Mouse (Mus musculus) neural tube, embryonic 11.5 days (tissue): Measurements from ENCODE around the gene Gale. TPM values are rescaled to one million over a fixed set of nuclear protein-coding genes. Genes with fewer than 3 reads are reported as not detected.

Source experiments
- ATAC-seq: fragments of 200-750 bp; cut with Nextera tagmentation; 2 replicates; pipeline ENCODE4 v1.8.0; 2017; ENCODE audit warnings: moderate number of reproducible peaks, mild to moderate bottlenecking, moderate TSS enrichment, moderate library complexity; ENCODE audit not compliant: insufficient read depth, low FRiP score, low TSS enrichment
- DNase-seq: peaks from one replicate; pipeline ENCODE4 v3.0.0-alpha.2; 2015; ENCODE audit warnings: low spot score
- H3K27ac ChIP-seq: fragments of 300-500 bp; sonication (generic); 2 replicates; pipeline ENCODE4 v1.5.1; 2014; ENCODE audit warnings: low read depth, mild to moderate bottlenecking, low read length
- H3K27me3 ChIP-seq: fragments of 300-500 bp; sonication (generic); 2 replicates; pipeline ENCODE4 v1.6.1; 2014; ENCODE audit warnings: mild to moderate bottlenecking, low read length, mixed read lengths; ENCODE audit not compliant: control insufficient read depth, insufficient read depth
- H3K36me3 ChIP-seq: fragments of 300-500 bp; sonication (generic); 2 replicates; pipeline ENCODE4 v1.6.1; 2014; ENCODE audit warnings: mild to moderate bottlenecking, low read length, moderate library complexity, mixed read lengths; ENCODE audit not compliant: control insufficient read depth, insufficient read depth
- H3K4me1 ChIP-seq: fragments of 300-500 bp; sonication (generic); 2 replicates; pipeline ENCODE4 v1.6.1; 2014; ENCODE audit warnings: low read length, mixed read lengths; ENCODE audit not compliant: control insufficient read depth, insufficient read depth
- H3K4me2 ChIP-seq: fragments of 300-500 bp; sonication (generic); 2 replicates; pipeline ENCODE4 v1.6.1; 2014; ENCODE audit warnings: low read depth, mild to moderate bottlenecking, moderate library complexity
- H3K4me3 ChIP-seq: fragments of 300-500 bp; sonication (generic); 2 replicates; pipeline ENCODE4 v1.5.1; 2014; ENCODE audit warnings: low read depth, low read length
- H3K9ac ChIP-seq: fragments of 300-500 bp; sonication (generic); 2 replicates; pipeline ENCODE4 v1.6.1; 2014; ENCODE audit warnings: mild to moderate bottlenecking, low read length
- H3K9me3 ChIP-seq: fragments of 300-500 bp; sonication (generic); 2 replicates; pipeline ENCODE4 v1.6.1; 2016; ENCODE audit warnings: low read length; ENCODE audit not compliant: control insufficient read depth
- WGBS: fragments of 180-500 bp; shearing (Covaris S2); extraction: QIAGEN DNeasy Blood & Tissue Kit; methylation state at CpG from one replicate; pipeline ENCODE4 v1.1.7; 2014; 5-methylcytosine and 5-hydroxymethylcytosine counted together
- polyA plus RNA-seq: library from polyadenylated mRNA; unstranded; fragments of >200 nt; fragmentation: Nextera tagmentation; extraction: Ambion mirVana; gene quantifications from 2 replicates; pipeline ENCODE4 v1.2.1, GENCODE M21; 2014

Gale gene
- polyA plus RNA-seq, 1 experiment from 2014 or later: 36.4 TPM

- DNase-seq (no peak), ATAC-seq (no peak)
- Histone ChIP-seq H3K9me3 (no peaks in the 10 kb centered on the region), H3K27me3 (no peaks in the 10 kb centered on the region), H3K36me3 (no peaks in the 10 kb centered on the region; the same call in 1 of the 2 replicates), H3K4me3 (no peak overlapping the region), H3K27ac (no peak overlapping the region), H3K4me2 (no peak overlapping the region), H3K4me1 (peaks cover 8% of the 10 kb centered on the region; the same call in 1 of the 2 replicates), H3K9ac (no peak overlapping the region)
- 89% methylated on average over 5 of the region's 5 CpGs for WGBS
Observed at GRCm38 (mm10) chr4:135925341-135925740, 38.2 kb upstream of the Gale start.

DNA sequence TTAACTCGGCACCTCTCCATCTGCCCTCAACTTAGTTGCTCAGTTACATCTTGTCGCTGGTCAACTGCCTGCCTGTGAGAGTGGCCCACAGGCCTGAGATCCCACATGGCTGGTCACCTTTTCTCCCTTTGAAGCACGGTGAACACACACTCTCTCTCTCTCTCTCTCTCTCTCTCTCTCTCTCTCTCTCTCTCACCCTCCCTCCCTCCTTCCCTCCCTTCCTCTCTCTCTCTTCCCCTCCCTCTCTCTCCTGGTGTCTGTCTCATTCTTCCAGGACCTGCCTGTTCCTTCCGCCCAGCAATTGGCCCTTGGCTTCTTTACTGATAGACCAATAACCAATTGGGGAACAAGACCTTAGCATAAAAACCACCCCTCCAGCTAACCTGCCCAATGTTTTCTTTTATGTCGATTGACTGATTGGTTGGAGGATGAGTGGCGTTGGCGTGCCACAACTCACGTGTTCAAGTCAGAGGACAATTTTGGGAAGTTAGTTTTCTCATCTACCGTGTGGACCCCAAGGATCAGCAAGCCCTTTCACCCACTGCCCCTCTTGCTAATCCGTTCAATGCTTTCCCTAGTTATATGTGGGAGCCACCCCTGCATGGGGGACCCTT lies 37.2 kb upstream of the Gale start:
- H3K27me3 ChIP-seq: no peaks in the 10 kb centered on the region
- H3K4me1 ChIP-seq: peaks cover 7% of the 10 kb centered on the region; the same call in 1 of the 2 replicates
- DNase-seq (no peak), ATAC-seq (no peak)
- 91% methylated on average over 10 of the region's 10 CpGs for WGBS
- no peak overlapping the region for H3K9ac ChIP-seq
- H3K4me3 ChIP-seq: no peak overlapping the region
- H3K9me3 ChIP-seq: no peaks in the 10 kb centered on the region
- no peak overlapping the region for H3K4me2 ChIP-seq
- H3K36me3 ChIP-seq: no peaks in the 10 kb centered on the region; the same call in 1 of the 2 replicates
- no peak overlapping the region for H3K27ac ChIP-seq

GRCm38 (mm10) chr4:135926861-135927260 lies 36.7 kb upstream of the Gale start:
- no peaks in the 10 kb centered on the region; the same call in 1 of the 2 replicates for H3K36me3 ChIP-seq
- WGBS: 93% methylated on average over 3 of the region's 3 CpGs

GRCm38 (mm10) chr4:135928376-135928775 lies 35.2 kb upstream of the Gale start:
- no peaks in the 10 kb centered on the region for H3K9me3 ChIP-seq
- H3K4me1 ChIP-seq: no peaks in the 10 kb centered on the region
- 83% methylated on average over 9 of the region's 9 CpGs for WGBS
- ATAC-seq (no peak), DNase-seq (no peak)
- H3K4me2 ChIP-seq: no peak overlapping the region
- H3K36me3 ChIP-seq: peaks cover 2% of the 10 kb centered on the region; the same call in 1 of the 2 replicates
- H3K9ac ChIP-seq: no peak overlapping the region
- H3K4me3 ChIP-seq: no peak overlapping the region
- no peaks in the 10 kb centered on the region for H3K27me3 ChIP-seq
- H3K27ac ChIP-seq: no peak overlapping the region

More at GRCm38 (mm10) chr4:135926861-135927260, 36.7 kb upstream of the Gale start:
- Histone ChIP-seq H3K9ac (no peak overlapping the region), H3K27me3 (no peaks in the 10 kb centered on the region), H3K4me3 (no peak overlapping the region), H3K9me3 (no peaks in the 10 kb centered on the region), H3K4me2 (no peak overlapping the region), H3K4me1 (peaks cover 2% of the 10 kb centered on the region; the same call in 1 of the 2 replicates), H3K27ac (no peak overlapping the region)
- ATAC-seq: no peak
- no peak for DNase-seq

GRCm38 (mm10) chr4:135929405-135929804 lies 34.1 kb upstream of the Gale start:
- no peak for DNase-seq
- Histone ChIP-seq H3K9me3 (no peaks in the 10 kb centered on the region), H3K9ac (no peak overlapping the region), H3K27ac (no peak overlapping the region), H3K4me1 (no peaks in the 10 kb centered on the region), H3K27me3 (no peaks in the 10 kb centered on the region), H3K36me3 (peaks cover 2% of the 10 kb centered on the region; the same call in 1 of the 2 replicates), H3K4me3 (no peak overlapping the region), H3K4me2 (no peak overlapping the region)
- no peak for ATAC-seq
- 87% methylated on average over 5 of the region's 5 CpGs for WGBS

GRCm38 (mm10) chr4:135929828-135930227 lies 33.7 kb upstream of the Gale start:
- H3K9ac ChIP-seq: no peak overlapping the region
- DNase-seq: no peak

DNA sequence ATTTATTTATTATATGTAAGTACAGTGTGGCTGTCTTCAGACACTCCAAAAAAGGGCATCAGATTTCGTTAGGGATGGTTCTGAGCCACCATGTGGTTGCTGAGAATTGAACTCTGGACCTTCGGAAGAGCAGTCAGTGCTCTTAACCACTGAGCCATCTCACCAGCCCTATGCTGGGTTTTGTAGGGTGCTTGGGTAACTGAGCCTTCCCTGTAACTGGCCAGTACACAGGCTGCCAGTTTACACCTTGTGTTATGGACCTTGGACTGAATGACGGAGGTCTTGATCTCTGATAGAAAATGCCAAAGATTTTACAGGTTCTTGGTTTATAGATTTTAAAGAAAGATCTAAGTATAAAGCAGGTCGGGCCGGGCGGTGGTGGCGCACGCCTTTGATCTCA lies 33.3 kb upstream of the Gale start:
- H3K27me3 ChIP-seq: no peaks in the 10 kb centered on the region
- no peak for ATAC-seq
- H3K4me1 ChIP-seq: no peaks in the 10 kb centered on the region
- H3K27ac ChIP-seq: no peak overlapping the region
- no peaks in the 10 kb centered on the region for H3K9me3 ChIP-seq
- no peak overlapping the region for H3K4me2 ChIP-seq
- H3K9ac ChIP-seq: no peak overlapping the region
- 92% methylated on average over 8 of the region's 8 CpGs for WGBS
- H3K36me3 ChIP-seq: peaks cover 2% of the 10 kb centered on the region; the same call in 1 of the 2 replicates
- DNase-seq: no peak
- H3K4me3 ChIP-seq: no peak overlapping the region

More at GRCm38 (mm10) chr4:135929828-135930227, 33.7 kb upstream of the Gale start:
- Histone ChIP-seq H3K4me1 (no peaks in the 10 kb centered on the region), H3K9me3 (no peaks in the 10 kb centered on the region), H3K36me3 (peaks cover 2% of the 10 kb centered on the region; the same call in 1 of the 2 replicates), H3K4me3 (no peak overlapping the region), H3K27me3 (no peaks in the 10 kb centered on the region), H3K4me2 (no peak overlapping the region), H3K27ac (no peak overlapping the region)
- 92% methylated on average over 9 of the region's 9 CpGs for WGBS
- no peak for ATAC-seq

- Histone ChIP-seq H3K4me3 (no peak overlapping the region), H3K9me3 (no peaks in the 10 kb centered on the region), H3K27me3 (no peaks in the 10 kb centered on the region), H3K9ac (no peak overlapping the region), H3K4me2 (no peak overlapping the region), H3K27ac (no peak overlapping the region), H3K36me3 (peaks cover 2% of the 10 kb centered on the region; the same call in 1 of the 2 replicates), H3K4me1 (no peaks in the 10 kb centered on the region)
- 60% methylated on average over 5 of the region's 5 CpGs for WGBS
- DNase-seq: no peak
- no peak for ATAC-seq
Observed at GRCm38 (mm10) chr4:135931832-135932231, 31.7 kb upstream of the Gale start.
